Mouse (Mus musculus) erythroblast, embryonic 14.5 days (primary cell): ENCODE data around the gene Ube2q2. TPM values are rescaled to one million over a fixed set of nuclear protein-coding genes. Genes with fewer than 3 reads are reported as not detected.

Experiments used
- H3K27me3 ChIP-seq: 2 replicates; pipeline ENCODE4 v1.6.1; 2012; ENCODE audit warnings: inconsistent platforms; ENCODE audit not compliant: control insufficient read depth
- H3K36me3 ChIP-seq: 2 replicates; pipeline ENCODE4 v1.6.1; 2012; ENCODE audit warnings: mild to moderate bottlenecking, inconsistent platforms; ENCODE audit not compliant: control insufficient read depth
- H3K4me1 ChIP-seq: 2 replicates; pipeline ENCODE4 v1.6.1; 2012; ENCODE audit warnings: inconsistent platforms; ENCODE audit not compliant: control insufficient read depth
- H3K4me3 ChIP-seq: replicated peaks from 2 replicates; pipeline ENCODE3; 2012; ENCODE audit warnings: moderate library complexity, mild to moderate bottlenecking, inconsistent platforms
- H3K9me3 ChIP-seq: 2 replicates; pipeline ENCODE4 v1.6.1; 2012; ENCODE audit warnings: low read length, inconsistent platforms, mixed read lengths; ENCODE audit not compliant: control insufficient read depth
- GATA1 ChIP-seq: IDR thresholded peaks from 2 replicates; pipeline ENCODE4 v1.6.1; 2012; ENCODE audit warnings: low read length, inconsistent platforms, mixed read lengths
- TAL1 ChIP-seq: IDR thresholded peaks from 3 replicates; pipeline ENCODE4 v1.6.1; 2012; ENCODE audit warnings: low read length, inconsistent platforms, mixed read lengths
- polyA plus RNA-seq: library from polyadenylated mRNA; stranded (reverse); fragments of >175 nt; gene quantifications from 2 replicates; pipeline ENCODE4 v1.2.3, GENCODE M21; 2012

Gene Ube2q2
- polyA plus RNA-seq, 1 experiment, result 1.1 TPM

DNA sequence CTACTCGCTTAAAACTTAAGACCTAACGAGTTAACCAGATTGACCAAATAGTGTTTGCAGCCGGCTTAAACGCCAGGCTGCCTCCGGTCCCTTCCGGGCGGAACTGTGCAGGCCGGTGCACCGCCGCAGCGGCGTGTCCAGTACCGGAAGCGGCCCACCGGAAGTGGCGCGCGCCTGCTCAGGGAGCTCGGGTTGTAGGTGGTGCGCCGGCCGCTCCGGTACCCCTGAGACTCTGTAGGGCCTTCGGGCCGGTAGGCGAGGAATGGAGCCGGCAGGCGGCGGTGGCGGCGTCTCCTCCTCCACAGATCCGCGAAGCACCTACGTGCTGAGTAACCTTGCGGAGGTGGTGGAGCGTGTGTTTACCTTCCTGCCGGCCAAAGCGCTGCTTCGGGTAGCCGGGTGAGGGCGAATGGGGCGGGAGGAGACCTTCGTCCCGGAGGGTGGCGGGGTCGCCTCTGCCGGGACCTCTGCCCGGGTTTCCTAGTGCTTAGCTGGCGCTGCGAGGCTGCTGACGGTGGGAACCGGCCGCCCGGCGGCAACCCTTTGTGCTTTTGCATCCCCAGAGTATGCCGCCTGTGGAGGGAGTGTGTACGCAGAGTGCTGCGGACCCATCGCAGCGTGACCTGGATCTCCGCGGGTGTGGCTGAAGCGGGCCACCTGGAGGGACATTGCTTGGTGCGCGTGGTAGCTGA lies 60.3 kb downstream of the Ube2q2 start, which contains the start of gene Fbxo22:
Fbxo22 (plus strand) TSS at position 136 of the 692 bp plus-strand sequence.
- H3K27me3 ChIP-seq, result no peaks in the 10 kb centered on the region
- TF ChIP-seq TAL1, result no peak
- no peak for TF ChIP-seq GATA1
- peaks cover 24% of the 10 kb centered on the region for H3K4me1 ChIP-seq
- H3K36me3 ChIP-seq, result peaks cover 28% of the 10 kb centered on the region
- H3K9me3 ChIP-seq, result peaks cover 2% of the 10 kb centered on the region; the same call in 1 of the 2 replicates
- H3K4me3 ChIP-seq, result peak within 1 kb of the TSS; percentile 74

DNA sequence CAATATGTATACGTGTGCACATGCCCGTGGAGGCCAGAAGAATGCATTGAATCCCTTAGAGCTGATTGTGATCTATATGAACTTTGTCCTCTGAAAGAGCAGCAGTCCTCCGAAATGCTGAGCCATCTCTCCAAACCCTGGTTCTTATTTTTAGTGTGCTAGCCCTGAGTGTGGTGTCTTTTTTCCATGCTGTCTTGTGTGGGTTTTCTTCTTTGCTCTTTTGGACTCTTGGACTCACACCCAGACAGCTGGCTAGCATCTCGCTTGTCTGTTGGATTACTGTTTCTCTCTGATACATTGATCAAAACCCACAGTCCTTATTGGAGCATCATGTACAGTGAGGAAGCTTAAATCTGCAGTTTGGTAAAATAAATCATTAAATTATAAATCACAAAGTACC lies 63.0 kb downstream of the Ube2q2 start:
- TF ChIP-seq GATA1 (no peak), TAL1 (no peak)
- H3K9me3 ChIP-seq, result peaks cover 2% of the 10 kb centered on the region; the same call in 1 of the 2 replicates
- H3K27me3 ChIP-seq, result no peaks in the 10 kb centered on the region
- H3K4me1 ChIP-seq, result peaks cover 24% of the 10 kb centered on the region
- no peak overlapping the region for H3K4me3 ChIP-seq
- H3K36me3 ChIP-seq, result peaks cover 39% of the 10 kb centered on the region

DNA sequence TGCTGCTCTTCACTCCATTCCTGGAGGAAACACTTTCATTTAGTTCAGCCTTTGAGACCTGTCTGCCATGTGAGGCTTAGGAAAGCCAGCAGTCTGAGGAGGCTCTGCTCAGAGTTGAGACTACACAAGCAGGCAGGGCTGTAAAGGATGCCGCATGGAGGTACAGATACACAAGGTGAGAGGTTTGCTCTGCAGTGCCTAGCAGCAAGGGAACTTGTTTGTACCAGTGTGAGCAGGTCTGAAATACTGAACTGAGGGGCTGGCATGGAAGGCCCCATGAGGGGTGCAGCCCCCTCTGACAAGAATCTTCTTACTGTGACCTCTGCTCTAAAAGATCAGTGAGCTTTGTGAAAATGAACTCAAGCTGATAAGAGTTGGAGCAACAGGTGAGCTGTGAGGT lies 64.7 kb downstream of the Ube2q2 start:
- H3K27me3 ChIP-seq, result no peaks in the 10 kb centered on the region
- TF ChIP-seq TAL1 (no peak), GATA1 (no peak)
- peaks cover 2% of the 10 kb centered on the region; the same call in 1 of the 2 replicates for H3K9me3 ChIP-seq
- H3K4me1 ChIP-seq, result peaks cover 18% of the 10 kb centered on the region
- peaks cover 57% of the 10 kb centered on the region for H3K36me3 ChIP-seq
- no peak overlapping the region for H3K4me3 ChIP-seq

DNA sequence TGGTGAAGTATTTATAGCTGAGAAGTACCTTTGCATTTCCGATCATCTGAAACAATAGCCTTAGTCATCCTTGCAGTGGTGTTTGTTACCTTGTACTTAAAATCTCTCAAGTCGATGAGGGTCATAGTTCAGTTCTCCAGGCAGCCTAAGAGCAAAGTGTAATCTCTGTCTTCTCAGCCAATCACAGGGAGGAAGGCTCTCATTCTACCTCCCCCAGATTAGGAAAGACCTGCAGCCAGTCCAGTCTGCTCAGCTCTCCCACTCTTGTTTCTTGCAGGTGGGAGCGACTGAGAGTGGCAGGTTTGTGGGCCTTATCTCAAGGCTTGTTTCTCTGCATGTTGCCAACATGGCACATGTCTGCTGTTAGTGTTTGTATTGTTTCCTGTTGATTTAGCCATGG lies 66.4 kb downstream of the Ube2q2 start:
- TF ChIP-seq TAL1 (no peak), GATA1 (no peak)
- H3K27me3 ChIP-seq, result no peaks in the 10 kb centered on the region
- peaks cover 72% of the 10 kb centered on the region for H3K36me3 ChIP-seq

DNA sequence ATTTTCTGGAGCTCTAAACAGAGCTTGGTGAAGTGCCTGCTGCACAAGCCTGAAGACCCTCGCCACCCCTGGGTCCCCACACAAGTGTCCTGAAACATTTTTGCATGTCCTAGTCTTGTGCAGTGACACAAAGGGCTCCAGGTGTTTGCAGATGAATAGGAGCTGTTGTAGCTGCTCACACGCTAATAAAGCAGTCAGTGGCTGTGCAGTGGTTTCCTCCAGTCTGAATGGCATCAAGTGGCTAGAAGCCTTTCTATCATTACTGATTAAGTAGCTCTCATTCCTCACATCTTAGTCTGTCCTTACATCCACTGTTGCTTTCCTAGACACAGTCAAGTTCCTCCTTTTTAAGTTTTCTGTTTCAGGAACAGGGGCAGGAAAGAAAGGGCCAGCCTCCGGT lies 67.0 kb downstream of the Ube2q2 start:
- no peaks in the 10 kb centered on the region for H3K27me3 ChIP-seq
- H3K4me3 ChIP-seq, result no peak overlapping the region
- peaks cover 78% of the 10 kb centered on the region for H3K36me3 ChIP-seq
- peaks cover 3% of the 10 kb centered on the region for H3K4me1 ChIP-seq
- TF ChIP-seq TAL1 (no peak), GATA1 (no peak)
- H3K9me3 ChIP-seq, result no peaks in the 10 kb centered on the region

More for the DNA sequence above, 66.4 kb downstream of the Ube2q2 start:
- Histone ChIP-seq H3K4me3 (no peak overlapping the region), H3K9me3 (no peaks in the 10 kb centered on the region), H3K4me1 (peaks cover 3% of the 10 kb centered on the region)

DNA sequence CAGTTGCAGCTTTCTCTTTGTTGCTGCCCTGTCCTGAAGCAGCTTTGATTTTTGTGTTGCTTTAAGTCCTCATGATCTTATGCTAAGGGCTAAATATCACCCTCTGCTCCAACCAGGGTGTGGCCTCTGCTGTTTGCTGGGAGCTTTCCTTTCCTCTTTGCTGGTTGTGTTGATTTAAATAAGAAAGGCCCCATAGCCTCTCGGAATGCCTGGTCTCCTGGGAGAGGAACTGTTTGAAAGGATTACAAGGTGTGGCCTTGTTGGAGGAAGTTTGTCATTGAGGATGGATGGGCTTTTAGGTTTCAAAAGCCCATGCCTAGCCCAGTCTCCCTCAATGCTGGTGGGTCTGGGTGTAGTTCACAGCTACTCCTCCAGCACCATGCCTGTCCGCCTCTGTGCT lies 67.4 kb downstream of the Ube2q2 start:
- no peak overlapping the region for H3K4me3 ChIP-seq
- no peak for TF ChIP-seq TAL1
- TF ChIP-seq GATA1, result no peak
- H3K9me3 ChIP-seq, result no peaks in the 10 kb centered on the region
- peaks cover 82% of the 10 kb centered on the region for H3K36me3 ChIP-seq
- no peaks in the 10 kb centered on the region for H3K27me3 ChIP-seq
- peaks cover 3% of the 10 kb centered on the region for H3K4me1 ChIP-seq

DNA sequence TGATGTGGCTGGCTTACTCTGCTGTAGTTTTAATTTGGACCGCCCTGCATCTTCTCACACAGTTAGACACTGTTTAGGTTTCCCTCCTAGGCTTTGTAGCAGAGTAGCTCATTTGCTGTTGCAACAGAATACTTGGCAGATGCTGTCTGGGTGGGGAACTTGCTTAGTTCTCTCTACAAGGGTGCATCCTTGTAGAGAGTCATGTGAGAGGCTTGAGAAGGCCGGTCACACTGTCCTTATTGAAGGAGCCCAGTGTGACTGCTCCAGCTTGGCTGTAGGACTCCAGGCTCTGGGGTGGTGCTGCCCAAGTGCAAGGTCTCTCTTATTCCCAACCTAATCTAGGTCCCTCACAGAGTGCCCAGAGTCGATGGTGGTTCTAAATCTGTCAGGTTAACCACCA lies 68.7 kb downstream of the Ube2q2 start:
- peaks cover 89% of the 10 kb centered on the region for H3K36me3 ChIP-seq
- H3K4me3 ChIP-seq, result no peak overlapping the region
- H3K9me3 ChIP-seq, result no peaks in the 10 kb centered on the region
- H3K4me1 ChIP-seq, result no peaks in the 10 kb centered on the region; the same call in 1 of the 2 replicates
- TF ChIP-seq TAL1 (no peak), GATA1 (no peak)
- no peaks in the 10 kb centered on the region for H3K27me3 ChIP-seq

DNA sequence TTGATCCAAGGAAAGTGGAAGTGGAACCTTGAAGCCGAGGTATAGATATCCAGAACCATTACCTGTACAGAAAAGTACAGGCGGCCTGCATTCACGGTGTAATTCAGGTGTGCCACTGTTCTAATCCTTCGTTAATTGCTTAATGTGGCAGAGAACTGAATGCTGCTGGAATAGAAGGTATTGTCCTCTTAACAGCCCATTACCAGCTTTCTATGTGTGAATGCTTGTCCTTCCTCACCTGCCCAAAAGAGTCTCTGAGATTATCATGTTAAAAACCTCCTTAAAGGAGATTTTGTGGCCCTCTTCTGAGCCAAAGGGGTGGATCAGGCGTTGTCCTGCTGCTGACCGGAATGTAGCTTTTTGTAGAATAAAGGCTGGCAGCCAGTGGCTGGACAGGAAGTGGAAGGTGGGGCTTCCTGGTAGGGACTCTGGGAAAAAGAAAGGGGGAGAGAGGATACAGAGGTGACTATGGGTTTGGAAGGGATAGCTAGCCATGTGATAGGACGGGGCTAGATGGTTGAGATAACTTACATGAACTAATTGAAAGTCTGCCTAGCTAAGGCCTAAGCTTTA lies 76.6 kb downstream of the Ube2q2 start:
- TF ChIP-seq GATA1, result no peak
- TF ChIP-seq TAL1, result no peak
- H3K27me3 ChIP-seq, result no peaks in the 10 kb centered on the region
- H3K4me1 ChIP-seq, result no peaks in the 10 kb centered on the region
- H3K4me3 ChIP-seq, result no peak overlapping the region
- peaks cover 41% of the 10 kb centered on the region for H3K36me3 ChIP-seq
- peaks cover 3% of the 10 kb centered on the region; the same call in 1 of the 2 replicates for H3K9me3 ChIP-seq

DNA sequence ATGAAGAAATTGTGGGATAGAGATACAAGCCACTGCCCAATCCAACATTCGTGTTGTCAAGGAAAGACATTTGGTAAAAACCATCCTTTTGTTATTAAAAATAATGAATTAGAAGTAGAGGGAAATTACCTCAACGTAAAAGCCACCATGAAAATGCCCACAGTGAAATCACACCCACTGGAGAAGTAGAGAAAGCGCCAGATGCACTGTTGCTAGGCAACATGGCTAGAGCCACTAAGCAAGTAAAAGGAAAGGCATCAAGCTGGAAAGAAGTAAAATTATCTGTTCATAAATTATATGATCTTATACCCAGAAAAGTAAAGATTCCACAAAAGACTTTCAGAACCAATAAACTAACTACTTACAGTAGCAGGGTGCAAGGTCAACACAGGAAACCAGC lies 77.6 kb downstream of the Ube2q2 start:
- no peak for TF ChIP-seq TAL1
- no peak for TF ChIP-seq GATA1
- no peak overlapping the region for H3K4me3 ChIP-seq

More for the DNA sequence above, 77.6 kb downstream of the Ube2q2 start:
- H3K27me3 ChIP-seq, result no peaks in the 10 kb centered on the region
- no peaks in the 10 kb centered on the region for H3K4me1 ChIP-seq
- peaks cover 31% of the 10 kb centered on the region for H3K36me3 ChIP-seq
- H3K9me3 ChIP-seq, result peaks cover 3% of the 10 kb centered on the region; the same call in 1 of the 2 replicates
